Mouse (Mus musculus) G1E (cell line): ENCODE measurements around the gene Slc6a11.

Source experiments
- CTCF ChIP-seq: IDR thresholded peaks from 2 replicates; pipeline ENCODE4 v1.5.1; 2012; ENCODE audit warnings: low read depth, low read length, inconsistent platforms, mixed read lengths
- GATA1 ChIP-seq: IDR thresholded peaks from 2 replicates; pipeline ENCODE4 v1.6.1; 2012; ENCODE audit warnings: borderline replicate concordance, low read length, inconsistent platforms, mixed read lengths
- GATA2 ChIP-seq: IDR thresholded peaks from 2 replicates; pipeline ENCODE4 v1.6.1; 2012; ENCODE audit warnings: low read depth, low read length, inconsistent platforms, borderline replicate concordance
- TAL1 ChIP-seq: conservative IDR thresholded peaks from 2 replicates; pipeline ENCODE4 v1.6.1; 2012; ENCODE audit warnings: low read depth, low read length, inconsistent platforms, mixed read lengths

GRCm38 (mm10) chr6:114290184-114290583, 159.1 kb downstream of the Slc6a11 start:
- TF ChIP-seq CTCF (no peak), GATA1 (no peak), GATA2 (no peak), TAL1 (no peak)
